Mouse (Mus musculus) kidney, postnatal 10 days (tissue): Measurements from ENCODE around the gene Nfat5.

Experiments
- DNase-seq: peaks from one replicate; pipeline ENCODE4 v3.0.0; 2021; ENCODE audit warnings: mixed read lengths

Gene Nfat5

GRCm38 (mm10) chr8:107292928-107293601, at the start of gene Nfat5:
Gene Nfat5, plus strand, starts transcription at chr8:107293470.
- peak; percentile 95 for DNase-seq

GRCm38 (mm10) chr8:107244218-107244617, 49.1 kb upstream of the Nfat5 start:
- no peak for DNase-seq

GRCm38 (mm10) chr8:107248456-107248855, 44.8 kb upstream of the Nfat5 start:
- peak; percentile 28 for DNase-seq

GRCm38 (mm10) chr8:107251481-107252104, 41.7 kb upstream of the Nfat5 start:
- peak; percentile 46 for DNase-seq

- DNase-seq: peak; percentile 61
These were observed 40.1 kb upstream of the Nfat5 start for GRCm38 (mm10) chr8:107253121-107253520.

- no peak for DNase-seq
These were observed 38.9 kb upstream of the Nfat5 start for GRCm38 (mm10) chr8:107254403-107254802.

- DNase-seq: peak; percentile 22
These were observed 38.3 kb upstream of the Nfat5 start for GRCm38 (mm10) chr8:107254951-107255457.

GRCm38 (mm10) chr8:107257223-107257622, 36.0 kb upstream of the Nfat5 start:
- DNase-seq: no peak

GRCm38 (mm10) chr8:107260120-107260519, 33.1 kb upstream of the Nfat5 start:
- DNase-seq: no peak

- DNase-seq: no peak
These were observed 32.1 kb upstream of the Nfat5 start for GRCm38 (mm10) chr8:107261172-107261571.

GRCm38 (mm10) chr8:107262046-107262705, 31.1 kb upstream of the Nfat5 start:
- no peak for DNase-seq

- DNase-seq: peak; percentile 80
These were observed 27.5 kb upstream of the Nfat5 start for GRCm38 (mm10) chr8:107265811-107266210.

- DNase-seq: no peak
These were observed 24.8 kb upstream of the Nfat5 start for GRCm38 (mm10) chr8:107268501-107268900.

GRCm38 (mm10) chr8:107269191-107269590, 24.1 kb upstream of the Nfat5 start:
- no peak for DNase-seq

GRCm38 (mm10) chr8:107269617-107270139, 23.6 kb upstream of the Nfat5 start:
- no peak for DNase-seq

GRCm38 (mm10) chr8:107270287-107270686, 23.0 kb upstream of the Nfat5 start:
- no peak for DNase-seq

GRCm38 (mm10) chr8:107270751-107271150, 22.5 kb upstream of the Nfat5 start:
- DNase-seq: no peak

GRCm38 (mm10) chr8:107277323-107277883, 15.9 kb upstream of the Nfat5 start:
- DNase-seq: peak; percentile 26

GRCm38 (mm10) chr8:107278571-107278970, 14.7 kb upstream of the Nfat5 start:
- no peak for DNase-seq

- no peak for DNase-seq
These were observed 6.6 kb upstream of the Nfat5 start for GRCm38 (mm10) chr8:107286686-107287085.

- DNase-seq: no peak
These were observed 5.7 kb upstream of the Nfat5 start for GRCm38 (mm10) chr8:107287522-107287921.

GRCm38 (mm10) chr8:107291171-107291601, 2.1 kb upstream of the Nfat5 start:
- no peak for DNase-seq
